Mouse (Mus musculus): Measurements from ENCODE around the gene Cyp4f37.

GRCm38 (mm10) chr17:32634972-32635314 lies 13.8 kb downstream of the Cyp4f37 start:
- TF ChIP-seq CTCF (IDR thresholded peaks at IDR 0.05; ENCODE audit: borderline replicate concordance, control insufficient read depth, extremely low read depth, insufficient read depth, low read length, poor library complexity) (peak; percentile 87), POLR2A (IDR thresholded peaks at IDR 0.05; ENCODE audit: control insufficient read depth, extremely low read depth, insufficient read depth, low read length, poor library complexity) (no peak)
